Mouse (Mus musculus) urinary bladder, postnatal 4 days (tissue): ENCODE data around the gene Fgf15.

ENCODE experiments used
- DNase-seq, 2 experiments: peaks; one replicate each; pipeline ENCODE4 v3.0.0; 2021 to 2022; ENCODE audit warnings: low spot score in 2 of 2

Fgf15 gene

GRCm38 (mm10) chr7:144896294-144897218 lies at the start of gene Fgf15:
Gene Fgf15, plus strand, starts transcription at chr7:144896531.
- DNase-seq = no peak

- DNase-seq = no peak
These were observed 49.3 kb upstream of the Fgf15 start, which contains the start of gene Fgf4 for GRCm38 (mm10) chr7:144847067-144847466. Gene Fgf4, plus strand, starts transcription at chr7:144847367.

- no peak for DNase-seq
These were observed 45.0 kb upstream of the Fgf15 start for GRCm38 (mm10) chr7:144851321-144851720.

- DNase-seq = no peak
These were observed 41.4 kb upstream of the Fgf15 start for GRCm38 (mm10) chr7:144854966-144855365.

GRCm38 (mm10) chr7:144857158-144857557 lies 39.2 kb upstream of the Fgf15 start:
- DNase-seq = no peak

GRCm38 (mm10) chr7:144857826-144858342 lies 38.4 kb upstream of the Fgf15 start:
- DNase-seq = no peak

- no peak for DNase-seq
These were observed 37.6 kb upstream of the Fgf15 start for GRCm38 (mm10) chr7:144858702-144859101.

GRCm38 (mm10) chr7:144861056-144861768 lies 35.1 kb upstream of the Fgf15 start:
- no peak for DNase-seq

- DNase-seq = no peak
These were observed 34.6 kb upstream of the Fgf15 start for GRCm38 (mm10) chr7:144861769-144862070.

- no peak for DNase-seq
These were observed 34.2 kb upstream of the Fgf15 start for GRCm38 (mm10) chr7:144862126-144862525.

GRCm38 (mm10) chr7:144862712-144863111 lies 33.6 kb upstream of the Fgf15 start:
- DNase-seq = no peak

GRCm38 (mm10) chr7:144863196-144863595 lies 33.1 kb upstream of the Fgf15 start:
- no peak for DNase-seq

GRCm38 (mm10) chr7:144864160-144864670 lies 32.1 kb upstream of the Fgf15 start:
- no peak for DNase-seq

- DNase-seq = no peak
These were observed 29.2 kb upstream of the Fgf15 start for GRCm38 (mm10) chr7:144867161-144867560.

GRCm38 (mm10) chr7:144867602-144868001 lies 28.7 kb upstream of the Fgf15 start:
- no peak for DNase-seq

- no peak for DNase-seq
These were observed 23.9 kb upstream of the Fgf15 start for GRCm38 (mm10) chr7:144872420-144872819.

- DNase-seq = no peak
These were observed 23.2 kb upstream of the Fgf15 start for GRCm38 (mm10) chr7:144873160-144873559.

GRCm38 (mm10) chr7:144874226-144874625 lies 22.1 kb upstream of the Fgf15 start:
- DNase-seq = no peak

GRCm38 (mm10) chr7:144878401-144878800 lies 17.9 kb upstream of the Fgf15 start:
- DNase-seq = no peak

GRCm38 (mm10) chr7:144883106-144883505 lies 13.2 kb upstream of the Fgf15 start:
- no peak for DNase-seq

GRCm38 (mm10) chr7:144887672-144888071 lies 8.7 kb upstream of the Fgf15 start:
- DNase-seq = no peak

- DNase-seq = no peak
These were observed 7.6 kb upstream of the Fgf15 start for GRCm38 (mm10) chr7:144888564-144889299.
